Mouse (Mus musculus): ENCODE results near the gene Htr1f. TPM values are rescaled to one million over a fixed set of nuclear protein-coding genes. Genes with fewer than 3 reads are reported as not detected.

Gene Htr1f
- total RNA-seq, 2 experiments from 2014 or later = not detected

DNA sequence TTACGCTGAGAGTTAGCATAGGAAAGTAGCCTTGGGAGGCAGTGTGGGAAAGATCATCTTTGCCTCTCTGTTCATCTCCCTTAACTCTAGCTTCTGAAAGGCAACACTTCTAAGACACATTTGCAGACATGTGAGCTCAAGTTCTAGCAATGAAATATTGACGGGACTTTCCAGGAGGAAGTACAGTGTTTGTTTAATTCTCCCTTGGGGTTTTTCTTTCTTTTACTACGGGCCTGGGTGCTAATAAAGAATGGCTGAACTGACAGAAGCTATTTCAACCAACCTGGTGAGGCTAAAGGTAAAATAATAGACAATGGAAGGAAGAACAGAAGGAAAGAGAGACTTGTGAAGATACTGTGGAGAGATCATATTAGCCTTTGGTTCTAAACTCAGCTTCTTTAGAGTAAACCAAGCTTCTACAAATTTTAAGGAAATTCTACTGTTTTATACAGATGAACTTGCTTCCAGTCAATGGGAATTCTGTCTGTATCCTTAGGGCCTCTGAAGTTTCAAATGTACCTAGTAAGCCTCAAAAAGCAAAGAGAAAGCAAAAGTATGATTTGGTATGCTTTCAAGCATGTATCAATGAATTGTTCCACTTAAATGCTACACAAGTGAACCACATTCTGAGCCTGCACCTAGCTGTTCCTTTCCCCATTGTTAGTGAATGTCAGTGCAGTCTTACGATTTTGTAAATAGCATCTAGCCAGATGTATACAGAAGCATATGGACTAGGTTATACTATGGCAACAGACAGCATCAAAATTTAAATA lies 131.9 kb downstream of the Htr1f start:
- DNase-seq = no peak

DNA sequence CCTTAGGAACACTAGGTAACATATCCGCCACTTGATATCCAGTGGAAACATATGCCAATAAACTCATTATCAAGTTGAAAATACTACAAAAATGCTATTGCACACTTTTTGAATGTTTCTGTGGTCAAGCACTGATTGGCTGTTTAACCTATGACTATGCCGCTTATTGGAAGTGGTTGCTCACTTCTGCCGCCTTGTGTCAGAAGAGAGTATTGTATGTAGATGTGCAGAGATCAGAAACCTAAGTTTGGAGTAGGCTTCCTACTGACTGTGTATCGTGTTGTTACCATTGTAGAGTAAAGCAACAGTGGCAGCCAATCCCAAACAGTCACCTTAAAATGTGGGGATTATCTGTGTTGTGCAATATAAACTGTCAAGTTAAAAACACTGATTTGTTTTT lies 144.0 kb downstream of the Htr1f start:
- no peak for DNase-seq

DNA sequence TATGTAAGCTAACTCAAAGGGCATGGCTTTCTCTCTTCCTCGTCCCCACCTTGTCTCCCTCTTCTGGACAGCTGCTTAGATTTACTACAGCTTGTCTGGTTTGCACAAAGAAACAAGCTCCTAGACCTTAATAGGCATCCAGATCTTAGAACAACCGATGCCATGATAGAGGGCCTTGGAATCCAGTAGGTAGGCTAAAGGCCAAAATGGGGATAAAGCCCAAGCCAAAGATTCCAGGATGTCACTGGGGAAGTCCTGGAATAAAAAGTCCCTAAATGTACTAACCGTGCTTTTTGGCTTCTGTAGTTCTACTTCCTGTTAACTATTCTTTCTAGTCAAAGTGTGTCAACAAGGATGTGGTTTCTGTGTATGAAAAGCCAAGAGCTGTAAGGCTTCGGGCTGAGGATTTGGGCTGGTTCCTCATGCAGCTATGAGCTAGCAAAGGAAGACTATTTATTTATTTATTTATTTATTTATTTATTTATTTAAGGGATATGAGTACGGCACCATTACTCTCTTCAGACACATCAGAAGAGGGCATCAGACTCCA lies 163.9 kb downstream of the Htr1f start:
- no peak for DNase-seq

DNA sequence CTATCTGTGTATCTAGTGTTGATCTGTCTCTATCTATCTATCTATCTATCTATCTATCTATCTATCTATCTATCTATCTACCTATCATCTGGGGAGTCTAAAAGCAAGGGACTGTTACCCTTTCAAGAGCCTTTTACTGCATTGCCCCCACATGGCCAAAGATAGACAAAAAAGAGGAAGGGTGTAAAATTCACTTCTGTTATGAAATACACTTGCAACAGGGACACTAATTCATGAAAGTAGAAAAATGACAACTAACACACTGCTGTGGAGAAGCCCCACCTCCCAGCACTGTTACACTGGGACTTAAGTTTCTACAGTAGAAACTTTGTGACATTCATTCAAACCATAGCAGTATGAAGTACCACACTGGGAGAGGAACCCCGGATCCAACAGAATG lies 170.9 kb downstream of the Htr1f start:
- no peak for DNase-seq

DNA sequence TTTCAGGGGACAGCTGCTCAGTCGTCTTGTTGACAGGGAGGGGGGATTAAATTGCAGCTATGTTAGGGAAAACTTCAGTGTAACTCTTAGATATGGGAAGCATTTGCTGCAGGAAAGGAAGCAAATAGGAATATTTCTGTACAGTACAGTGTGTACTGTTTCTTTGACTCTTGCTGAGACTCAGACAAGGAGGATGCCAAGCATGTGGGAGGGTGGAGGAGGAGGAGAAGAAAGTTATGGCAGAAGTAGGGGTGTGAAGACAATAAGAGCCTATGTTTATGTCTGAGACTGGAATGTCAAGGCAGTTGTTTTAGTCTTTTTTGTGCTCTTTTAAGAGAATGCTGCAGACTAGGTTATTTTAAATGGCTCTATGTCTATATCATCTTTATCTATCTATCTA lies 171.6 kb downstream of the Htr1f start:
- DNase-seq = no peak

DNA sequence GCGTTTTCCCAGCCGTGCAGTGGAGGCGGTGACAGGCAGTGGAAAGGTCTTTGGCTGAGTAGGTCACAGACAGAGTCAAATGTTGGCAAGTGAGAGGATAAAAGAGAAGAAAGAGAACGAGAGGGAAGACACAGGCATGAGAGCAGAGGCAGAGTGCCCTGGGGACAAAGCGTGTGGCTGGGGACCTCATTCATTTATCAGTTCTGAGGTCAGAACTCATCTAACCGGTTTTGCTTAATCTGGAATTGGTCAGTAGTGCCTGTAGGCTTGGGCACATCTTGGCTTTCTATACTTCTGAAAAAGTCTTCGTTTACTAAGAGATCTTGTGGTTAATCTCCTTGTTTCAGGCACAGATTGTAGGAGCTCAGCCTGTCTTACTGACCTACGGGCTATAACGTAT lies 182.2 kb downstream of the Htr1f start:
- DNase-seq = no peak

DNA sequence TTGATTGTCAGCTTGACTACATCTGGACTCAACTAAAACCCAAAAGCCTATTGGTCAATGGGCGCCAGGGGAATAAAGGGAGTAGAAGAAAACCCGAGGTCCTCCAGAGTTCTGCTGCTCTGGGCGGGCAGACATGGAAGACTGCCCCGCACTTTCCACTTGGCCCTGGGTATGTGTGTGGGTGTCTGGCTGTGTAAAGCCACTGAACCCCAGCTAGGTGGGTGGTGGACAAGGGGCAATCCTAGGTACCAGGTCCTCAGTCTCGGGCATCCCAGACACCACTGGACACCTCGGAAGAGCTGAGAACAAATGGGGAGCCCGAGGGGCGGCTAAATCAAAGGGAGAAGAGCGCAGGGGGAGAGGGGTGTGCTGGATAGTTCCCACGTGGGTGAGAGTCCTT lies 196.9 kb downstream of the Htr1f start:
- no peak for DNase-seq

DNA sequence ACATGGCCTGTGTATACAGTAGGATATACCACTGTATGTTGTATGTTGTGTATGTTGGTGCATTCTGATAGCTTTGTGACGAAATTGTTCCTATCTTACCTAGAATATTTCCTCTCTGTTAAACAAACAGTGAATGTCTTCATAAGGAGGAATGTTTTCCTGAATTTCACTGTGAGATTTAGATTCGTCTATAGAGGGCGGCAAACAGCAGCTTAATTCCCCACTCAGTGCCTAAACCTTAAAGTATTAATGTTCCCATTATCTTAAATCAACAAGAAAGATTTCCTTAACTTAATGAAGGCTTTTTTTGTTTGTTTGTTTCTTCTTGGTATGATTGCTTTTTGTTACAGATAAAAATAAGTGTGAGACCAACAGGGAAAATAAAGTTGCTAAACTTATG lies 198.5 kb downstream of the Htr1f start:
- no peak for DNase-seq

DNA sequence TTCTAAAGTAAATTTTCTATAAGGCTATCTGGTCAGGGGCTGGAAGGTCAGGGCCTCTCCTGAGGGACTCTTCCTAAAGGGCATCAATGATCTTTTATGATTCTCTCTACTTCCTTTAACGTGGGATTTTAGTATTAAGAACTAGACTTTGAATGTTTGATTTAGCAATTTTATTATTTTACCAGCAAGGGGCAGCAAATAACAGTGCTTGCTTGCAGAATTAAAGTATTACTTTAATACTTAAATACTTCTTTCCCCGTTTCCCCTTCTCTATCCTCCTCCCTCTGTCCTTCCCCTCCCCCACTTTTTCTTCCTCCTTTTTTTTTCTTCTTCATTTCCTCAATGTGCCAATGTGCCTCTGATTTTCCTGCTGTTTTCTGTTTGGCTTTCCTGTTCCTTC lies 202.3 kb downstream of the Htr1f start:
- DNase-seq = no peak

DNA sequence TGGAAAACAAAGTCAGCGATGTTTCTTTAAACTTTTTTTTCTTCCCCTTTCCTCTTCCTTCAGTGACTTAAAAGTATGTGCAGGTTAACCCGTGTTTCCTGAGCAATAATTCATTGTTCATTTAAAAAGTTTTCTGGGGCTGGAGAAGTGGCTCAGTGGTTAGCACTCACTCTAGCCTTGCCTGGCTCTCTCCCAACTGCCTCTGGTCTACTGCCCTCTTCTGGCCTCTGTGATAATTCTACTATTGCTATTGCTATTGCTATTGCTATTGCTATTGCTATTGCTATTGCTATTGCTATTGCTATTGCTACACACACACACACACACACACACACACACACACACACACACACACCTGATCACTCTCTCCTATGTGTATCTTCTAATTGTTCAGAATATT lies 206.6 kb downstream of the Htr1f start:
- DNase-seq = no peak

DNA sequence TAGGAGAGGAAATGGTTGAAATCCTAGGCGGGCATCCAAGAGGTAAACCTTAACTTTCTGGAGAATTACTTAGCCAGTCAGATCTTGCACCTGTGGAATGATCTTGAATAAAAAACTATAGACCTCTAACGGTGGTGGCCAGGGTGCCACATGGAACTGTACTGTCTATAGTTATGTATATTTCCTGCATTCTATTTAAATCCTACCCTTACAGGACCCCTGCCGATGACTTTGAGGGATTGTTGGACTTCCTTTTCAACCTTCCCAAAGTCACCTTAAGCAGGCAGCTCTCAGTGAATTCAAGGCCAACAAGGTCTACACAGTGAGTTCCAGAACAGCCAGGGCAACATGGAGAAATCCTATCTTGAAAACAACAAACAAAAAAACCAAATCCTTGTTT lies 216.2 kb downstream of the Htr1f start:
- no peak for DNase-seq

DNA sequence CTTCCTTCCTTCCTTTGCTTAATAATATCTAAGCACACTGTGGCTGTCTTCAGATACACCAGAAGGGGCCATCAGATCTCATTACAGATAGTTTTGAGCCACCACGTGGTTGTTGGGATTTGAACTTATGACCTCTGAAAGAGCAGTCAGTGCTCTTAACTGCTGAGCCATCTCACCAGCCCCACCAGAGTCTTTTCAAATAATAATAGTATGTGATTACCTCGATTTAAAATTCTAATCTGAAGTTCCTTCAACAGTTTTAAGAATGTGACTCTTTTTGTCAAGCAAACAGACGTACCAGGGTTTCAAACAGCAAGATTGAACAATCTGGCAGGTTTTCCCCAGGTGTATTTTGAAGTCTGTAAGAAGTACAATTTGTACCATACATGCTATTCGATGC lies 220.1 kb downstream of the Htr1f start:
- DNase-seq = no peak

DNA sequence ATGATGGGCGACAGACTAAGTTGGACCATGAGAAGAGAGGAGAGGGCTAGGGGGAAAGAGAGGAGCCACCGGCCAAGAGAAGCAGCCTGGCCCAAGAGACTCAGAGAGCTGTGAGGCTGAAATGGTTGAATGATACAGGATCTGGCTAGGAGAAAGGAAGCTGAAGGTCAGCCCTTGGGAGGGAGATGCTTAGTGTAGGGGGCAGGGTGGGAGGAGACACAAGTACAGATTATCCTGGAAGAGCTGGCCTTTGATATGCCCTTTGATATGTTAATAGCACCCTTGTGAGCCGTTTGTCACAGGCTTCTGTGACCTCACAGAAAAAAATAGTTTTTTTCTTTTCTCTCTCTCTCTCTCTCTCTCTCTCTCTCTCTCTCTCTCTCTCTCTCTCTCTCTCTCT lies 220.5 kb downstream of the Htr1f start:
- no peak for DNase-seq

DNA sequence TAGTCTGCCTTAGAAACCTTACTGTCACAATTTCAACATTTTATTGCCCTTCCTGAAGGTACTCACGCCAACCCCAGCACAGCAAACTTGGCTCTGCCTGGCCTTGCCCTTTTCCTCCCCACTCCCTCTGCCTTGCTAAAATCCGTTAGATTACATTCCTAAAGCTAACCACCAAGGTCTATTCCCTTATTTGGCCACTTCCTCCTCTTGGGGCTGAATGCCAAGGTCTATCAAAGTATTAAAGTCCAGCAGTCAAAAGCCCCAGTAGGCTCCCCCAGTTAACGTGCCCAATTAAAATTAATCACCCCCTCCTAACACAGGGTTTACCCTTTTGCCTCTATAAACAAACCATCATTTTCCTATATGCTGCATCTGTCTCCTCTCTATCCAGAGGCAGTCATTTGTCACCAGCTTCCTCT lies 221.2 kb downstream of the Htr1f start:
- no peak for DNase-seq

DNA sequence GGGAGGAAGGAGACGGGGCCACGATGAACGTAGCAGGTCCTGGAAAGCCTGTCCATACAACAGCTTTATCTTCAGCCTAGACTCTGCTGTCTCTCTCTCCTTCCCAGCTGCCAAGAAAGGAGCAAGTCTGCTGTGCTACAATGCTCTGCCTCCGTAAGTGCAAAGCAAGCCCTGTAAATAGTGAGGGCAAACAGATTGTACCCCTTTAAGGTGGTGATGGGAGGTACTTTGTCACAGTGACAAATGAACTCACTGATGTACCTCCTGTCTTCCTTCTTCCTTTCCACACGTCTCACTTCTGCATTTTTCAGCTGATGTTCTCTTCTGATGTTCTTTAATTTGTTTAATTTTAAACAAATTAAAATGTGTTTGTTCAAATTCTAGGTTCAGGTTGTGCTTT lies 221.8 kb downstream of the Htr1f start:
- no peak for DNase-seq

DNA sequence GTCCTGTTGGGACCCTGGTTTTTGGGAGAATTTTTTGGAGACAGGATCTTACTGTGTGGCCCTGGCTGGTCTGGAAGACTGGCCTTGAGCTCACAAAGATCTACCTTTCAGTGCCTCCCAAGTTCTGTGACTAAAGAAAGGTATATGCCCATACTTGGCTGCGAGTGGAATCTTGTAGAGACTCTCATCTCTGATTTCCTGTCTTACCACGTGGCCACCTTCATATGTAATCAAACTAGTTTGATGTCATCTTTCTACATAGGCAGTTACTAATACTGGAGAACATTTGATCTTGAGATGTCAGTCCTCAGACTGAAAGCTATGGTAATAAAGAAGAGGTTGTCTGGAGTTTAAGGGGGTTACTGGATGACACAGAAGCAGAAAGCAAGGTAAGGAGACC lies 224.2 kb downstream of the Htr1f start:
- no peak for DNase-seq

DNA sequence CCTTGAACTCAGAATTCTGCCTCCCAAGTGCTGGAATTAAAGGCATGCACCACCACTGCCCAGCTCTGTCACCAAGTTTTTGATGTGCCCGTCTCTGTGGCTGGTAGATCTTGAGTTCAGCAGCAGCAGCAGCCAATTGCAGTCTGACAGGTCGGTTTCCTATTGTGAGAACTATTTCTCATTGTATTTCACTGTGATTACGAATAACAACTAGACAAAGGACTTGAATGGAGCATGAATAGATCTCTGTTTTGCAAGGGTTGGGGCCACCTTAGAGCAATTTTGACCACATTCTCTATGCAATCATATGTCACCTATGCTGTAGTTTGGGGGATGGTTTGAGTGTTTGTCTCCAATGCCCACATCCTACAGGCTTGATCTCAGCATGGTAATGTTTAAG lies 224.7 kb downstream of the Htr1f start:
- no peak for DNase-seq

DNA sequence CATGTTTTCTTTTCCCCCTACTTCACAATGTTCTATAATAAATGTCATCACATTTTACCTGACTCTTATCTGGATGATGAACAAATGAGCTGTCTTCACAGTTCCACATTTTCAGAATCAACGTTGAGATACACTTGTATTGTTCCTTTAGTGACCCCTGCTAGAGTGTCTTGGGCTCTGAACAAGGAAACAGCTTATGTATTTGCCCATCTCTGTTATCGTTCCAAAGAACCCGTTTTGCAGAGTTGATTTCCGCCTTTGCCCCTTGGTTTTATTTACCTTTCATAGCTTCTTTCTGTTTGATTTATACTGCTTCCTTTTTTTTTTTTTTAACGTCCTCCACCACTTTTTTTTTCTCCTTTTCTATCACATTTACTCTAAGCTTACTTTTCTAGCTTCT lies 225.9 kb downstream of the Htr1f start:
- DNase-seq = no peak

DNA sequence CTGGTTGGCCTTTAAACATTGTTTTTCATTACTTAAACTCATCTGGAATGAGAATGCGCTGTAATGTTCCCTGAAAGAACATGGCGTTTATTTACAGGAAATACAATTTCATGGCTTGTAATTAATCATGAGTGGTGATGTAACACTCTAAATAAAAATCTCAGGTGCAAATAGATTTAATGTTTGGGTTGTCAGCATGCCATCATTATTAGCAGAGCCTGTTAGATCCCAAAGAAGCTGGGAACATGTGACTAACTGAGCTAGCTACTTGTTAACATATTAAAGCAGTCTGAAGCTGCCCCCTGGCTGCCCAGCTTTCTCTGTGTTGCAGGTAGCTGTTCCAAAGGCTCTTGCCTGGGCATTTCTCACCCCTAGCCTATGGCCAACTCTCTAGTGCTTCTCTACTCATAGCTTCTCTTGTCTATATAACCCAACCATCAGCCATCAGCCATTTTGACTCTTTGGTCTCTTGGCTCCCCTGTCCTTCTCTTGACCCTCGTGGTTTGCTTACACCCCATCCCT lies 227.0 kb downstream of the Htr1f start:
- no peak for DNase-seq

DNA sequence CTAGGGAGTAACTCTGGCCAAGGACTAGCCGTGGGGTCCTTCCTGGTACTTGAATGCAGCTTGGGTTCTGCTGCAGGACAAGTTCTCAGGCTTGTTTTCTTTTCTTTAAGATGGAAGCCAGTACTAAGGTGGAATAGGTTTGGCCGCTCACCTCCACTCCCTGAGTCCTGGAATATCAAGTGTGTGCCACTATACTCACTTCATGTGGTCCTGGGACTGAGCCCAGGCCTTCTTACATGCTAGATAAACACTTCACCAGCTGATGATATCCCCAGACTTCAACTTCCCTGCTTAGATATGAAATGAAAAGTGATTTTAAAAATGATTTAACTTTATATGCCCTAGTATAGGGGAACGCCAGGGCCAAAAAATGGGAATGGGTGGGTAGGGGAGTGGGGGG lies 228.3 kb downstream of the Htr1f start:
- DNase-seq = no peak

DNA sequence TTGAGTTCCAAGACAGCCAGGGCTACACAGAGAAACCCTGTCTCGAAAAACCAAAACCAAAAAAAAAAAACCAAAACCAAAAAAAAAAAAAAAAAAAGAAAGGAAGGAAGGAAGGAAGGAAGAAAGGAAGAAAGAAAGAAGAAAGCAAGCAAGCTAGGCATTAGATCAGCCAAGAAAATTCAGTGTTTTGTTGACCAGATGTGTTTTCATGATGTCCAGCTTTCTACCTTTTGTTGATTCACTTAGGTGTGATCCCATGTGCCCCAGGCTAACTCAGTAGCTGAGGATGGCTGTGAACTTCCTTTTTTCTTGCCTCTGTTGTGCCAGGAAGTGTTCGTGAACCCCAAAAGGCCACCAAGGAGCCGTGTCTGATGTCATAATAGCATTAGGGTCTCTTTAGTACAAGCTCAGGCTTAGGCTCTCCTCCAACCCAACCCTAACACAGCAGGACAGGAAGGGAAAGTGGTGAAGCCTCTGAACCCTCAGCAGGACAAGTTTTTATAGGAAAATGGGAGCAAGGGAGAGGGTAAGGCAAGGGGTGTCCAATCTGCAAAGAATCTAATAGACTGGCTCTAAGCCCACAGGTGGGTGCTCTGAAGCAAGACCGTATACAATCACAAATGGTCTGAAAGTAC lies 228.9 kb downstream of the Htr1f start:
- DNase-seq = no peak

DNA sequence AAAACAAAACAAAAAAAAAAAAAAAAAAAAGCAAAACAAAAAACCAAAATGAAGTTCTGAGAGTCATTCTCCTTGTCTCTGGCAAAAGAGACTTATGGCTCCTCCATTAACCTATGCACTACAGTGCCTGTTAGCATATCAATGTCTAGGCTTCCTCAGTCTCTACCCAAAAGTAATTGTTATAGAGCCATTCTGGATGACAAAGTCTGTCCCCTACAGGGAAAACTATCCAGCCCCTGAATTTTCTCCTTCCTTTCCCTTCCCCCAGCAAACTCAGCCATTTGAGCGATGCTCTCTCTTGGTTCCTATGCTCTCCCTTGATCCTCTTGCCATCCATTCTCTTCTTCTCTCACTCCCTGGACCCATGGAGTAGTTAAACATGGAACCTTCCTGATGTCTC lies 229.8 kb downstream of the Htr1f start:
- DNase-seq = no peak

DNA sequence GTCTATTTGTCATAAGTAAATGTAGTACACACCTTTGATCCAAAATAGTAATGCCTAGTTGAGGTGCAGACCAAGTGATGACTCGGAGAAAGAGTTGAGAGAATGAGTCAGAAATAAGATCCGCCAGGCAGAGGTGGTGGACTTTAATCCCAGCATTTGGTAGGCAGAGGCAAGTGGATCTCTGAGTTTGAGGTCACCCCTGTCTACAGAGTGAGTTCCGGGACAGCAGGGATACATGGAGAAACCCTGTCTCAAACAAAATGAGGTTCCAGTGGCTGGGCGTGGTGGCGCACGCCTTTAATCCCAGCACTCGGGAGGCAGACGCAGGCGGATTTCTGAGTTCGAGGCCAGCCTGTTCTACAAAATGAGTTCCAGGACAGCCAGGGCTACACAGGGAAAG lies 230.3 kb downstream of the Htr1f start:
- DNase-seq = no peak

All from gastrocnemius, postnatal 25 days (tissue).